Mouse (Mus musculus): ENCODE results near the gene Emp3. TPM values are rescaled to one million over a fixed set of nuclear protein-coding genes. Genes with fewer than 3 reads are reported as not detected.
A peak's percentile ranks its signal among the peaks of the same experiment; 100 is the strongest.

The Emp3 gene
- polyA plus RNA-seq, 1 experiment: 210 TPM

GRCm38 (mm10) chr7:45873061-45873947 is 47.9 kb downstream of the Emp3 start:
- TF ChIP-seq POLR2A (IDR thresholded peaks at IDR 0.05; ENCODE audit: borderline replicate concordance, extremely low read depth, low read depth, low read length): no peak
- peak overlapping the region; percentile 86 for H3K4me3 ChIP-seq (replicated peaks; ENCODE audit: extremely low read depth, low read depth, low read length)
- DNase-seq: peak; percentile 77
- peaks cover 10% of the 10 kb centered on the region; the same call in 1 of the 2 replicates for H3K4me1 ChIP-seq (ENCODE audit: control insufficient read depth, insufficient read depth, low read length)
- under 1% methylated on average over 28 of the region's 28 CpGs for WGBS

- peak; percentile 90 for DNase-seq
- TF ChIP-seq POLR2A (IDR thresholded peaks at IDR 0.05; ENCODE audit: borderline replicate concordance, extremely low read depth, low read depth, low read length) (peak; percentile 78; the same call in 1 of the 2 replicates), CTCF (IDR thresholded peaks at IDR 0.05; ENCODE audit: insufficient read depth, low read length) (peak; percentile 94)
Observed at GRCm38 (mm10) chr7:45872624-45873023, 48.6 kb downstream of the Emp3 start, which contains the start of gene Kdelr1. Gene Kdelr1, plus strand, starts transcription at chr7:45872772.

GRCm38 (mm10) chr7:45870282-45871058 is 50.7 kb downstream of the Emp3 start:
- 3% methylated on average over 30 of the region's 30 CpGs for WGBS
- Histone ChIP-seq H3K4me1 (ENCODE audit: control insufficient read depth, insufficient read depth, low read length) (peaks cover 13% of the 10 kb centered on the region; the same call in 1 of the 2 replicates), H3K4me3 (replicated peaks; ENCODE audit: extremely low read depth, low read depth, low read length) (no peak overlapping the region)
- no peak for DNase-seq
- TF ChIP-seq CTCF (IDR thresholded peaks at IDR 0.05; ENCODE audit: insufficient read depth, low read length) (no peak), POLR2A (IDR thresholded peaks at IDR 0.05; ENCODE audit: borderline replicate concordance, extremely low read depth, low read depth, low read length) (no peak)

More at GRCm38 (mm10) chr7:45872624-45873023, 48.6 kb downstream of the Emp3 start, which contains the start of gene Kdelr1:
- Histone ChIP-seq H3K4me1 (ENCODE audit: control insufficient read depth, insufficient read depth, low read length) (peaks cover 10% of the 10 kb centered on the region; the same call in 1 of the 2 replicates), H3K4me3 (replicated peaks; ENCODE audit: extremely low read depth, low read depth, low read length) (peak within 1 kb of the TSS; percentile 86)
- WGBS: under 1% methylated on average over 18 of the region's 18 CpGs

GRCm38 (mm10) chr7:45869787-45870186 is 51.4 kb downstream of the Emp3 start:
- 7% methylated on average over 14 of the region's 14 CpGs for WGBS
- TF ChIP-seq POLR2A (IDR thresholded peaks at IDR 0.05; ENCODE audit: borderline replicate concordance, extremely low read depth, low read depth, low read length) (no peak), CTCF (IDR thresholded peaks at IDR 0.05; ENCODE audit: insufficient read depth, low read length) (no peak)
- DNase-seq: no peak
- Histone ChIP-seq H3K4me1 (ENCODE audit: control insufficient read depth, insufficient read depth, low read length) (peaks cover 11% of the 10 kb centered on the region; the same call in 1 of the 2 replicates), H3K4me3 (replicated peaks; ENCODE audit: extremely low read depth, low read depth, low read length) (no peak overlapping the region)

GRCm38 (mm10) chr7:45869107-45869670 is 52.0 kb downstream of the Emp3 start:
- DNase-seq: no peak
- 27% methylated on average over 8 of the region's 8 CpGs for WGBS

More at GRCm38 (mm10) chr7:45869107-45869670, 52.0 kb downstream of the Emp3 start:
- H3K4me3 ChIP-seq (replicated peaks; ENCODE audit: extremely low read depth, low read depth, low read length): no peak overlapping the region
- TF ChIP-seq POLR2A (IDR thresholded peaks at IDR 0.05; ENCODE audit: borderline replicate concordance, extremely low read depth, low read depth, low read length): no peak
- no peak for TF ChIP-seq CTCF (IDR thresholded peaks at IDR 0.05; ENCODE audit: insufficient read depth, low read length)
- peaks cover 9% of the 10 kb centered on the region; the same call in 1 of the 2 replicates for H3K4me1 ChIP-seq (ENCODE audit: control insufficient read depth, insufficient read depth, low read length)

Other genes starting within 250 kb of the Emp3 start
- gene Ntn5, start 237.4 kb downstream of the Emp3 start, polyA plus RNA-seq (2012; rRNA removed): 5.5 and 7.7 TPM in 2 replicates
- gene Sec1, start 227.0 kb downstream of the Emp3 start, polyA plus RNA-seq (2012; rRNA removed): 3.7 and 4.5 TPM in 2 replicates
- 5.1 and 6.2 TPM in 2 replicates for gene Car11, start 221.6 kb downstream of the Emp3 start, polyA plus RNA-seq (2012; rRNA removed)
- 43.1 and 133 TPM in 2 replicates for gene Dbp, start 216.3 kb downstream of the Emp3 start, polyA plus RNA-seq (2012; rRNA removed)
- gene Rpl18, start 205.9 kb downstream of the Emp3 start, polyA plus RNA-seq (2012; rRNA removed): 1,119 and 1,194 TPM in 2 replicates
- gene Sphk2, start 203.4 kb downstream of the Emp3 start, polyA plus RNA-seq (2012; rRNA removed): 59.7 and 62.4 TPM in 2 replicates
- gene Fam83e, start 200.2 kb downstream of the Emp3 start, polyA plus RNA-seq (2012; rRNA removed): 12.2 and 15.0 TPM in 2 replicates
- gene Spaca4, start 195.6 kb downstream of the Emp3 start, polyA plus RNA-seq (2012; rRNA removed): not detected in 2 replicates
- 0.70 and 1.5 TPM in 2 replicates for gene Lmtk3, start 137.7 kb downstream of the Emp3 start, polyA plus RNA-seq (2012; rRNA removed)
- gene Sult2b1, start 136.7 kb downstream of the Emp3 start, polyA plus RNA-seq (2012; rRNA removed): 5.5 and 19.3 TPM in 2 replicates
- 42.6 and 57.7 TPM in 2 replicates for gene Cyth2, start 106.8 kb downstream of the Emp3 start, polyA plus RNA-seq (2012; rRNA removed)
- gene Kcnj14, start 96.6 kb downstream of the Emp3 start, polyA plus RNA-seq (2012; rRNA removed): 0.43 and 0.49 TPM in 2 replicates
- 7.9 and 11.8 TPM in 2 replicates for gene Grwd1, start 90.5 kb downstream of the Emp3 start, polyA plus RNA-seq (2012; rRNA removed)
- 178 and 208 TPM in 2 replicates for gene Kdelr1, start 48.6 kb downstream of the Emp3 start, polyA plus RNA-seq (2012; rRNA removed)
- 2.5 and 3.5 TPM in 2 replicates for gene Grin2d, start 43.0 kb downstream of the Emp3 start, polyA plus RNA-seq (2012; rRNA removed)
- not detected in 2 replicates for gene Syngr4, start 24.7 kb downstream of the Emp3 start, polyA plus RNA-seq (2012; rRNA removed)
- gene Tmem143, start 24.5 kb downstream of the Emp3 start, polyA plus RNA-seq (2012; rRNA removed): 35.5 and 41.9 TPM in 2 replicates
- gene Ccdc114, start 2.7 kb upstream of the Emp3 start, polyA plus RNA-seq (2012; rRNA removed): 10.3 and 12.3 TPM in 2 replicates
- gene Abcc6, start 108.9 kb upstream of the Emp3 start, polyA plus RNA-seq (2012; rRNA removed): 1.5 TPM in 2 replicates
- gene Nomo1, start 112.3 kb upstream of the Emp3 start, polyA plus RNA-seq (2012; rRNA removed): 27.8 and 34.0 TPM in 2 replicates
- gene Kcnj11, start 179.4 kb upstream of the Emp3 start, polyA plus RNA-seq (2012; rRNA removed): 4.9 and 5.3 TPM in 2 replicates

All from lung, adult 2 months (tissue).